Mouse (Mus musculus) adrenal gland, adult (tissue): ENCODE measurements at regions not wholly inside any gene's neighbourhood (a gene's known extent, or its start where the extent isn't known, plus 50 kb on each side); places are given as distances from the start of the nearest gene placed in this dataset.

Experiments
- DNase-seq, 2 experiments: peaks; one replicate each; pipeline ENCODE4 v3.0.0; 2022 to 2023; ENCODE audit warnings: low spot score in 1 of 2; ENCODE audit not compliant: inconsistent age in 2 of 2

DNA sequence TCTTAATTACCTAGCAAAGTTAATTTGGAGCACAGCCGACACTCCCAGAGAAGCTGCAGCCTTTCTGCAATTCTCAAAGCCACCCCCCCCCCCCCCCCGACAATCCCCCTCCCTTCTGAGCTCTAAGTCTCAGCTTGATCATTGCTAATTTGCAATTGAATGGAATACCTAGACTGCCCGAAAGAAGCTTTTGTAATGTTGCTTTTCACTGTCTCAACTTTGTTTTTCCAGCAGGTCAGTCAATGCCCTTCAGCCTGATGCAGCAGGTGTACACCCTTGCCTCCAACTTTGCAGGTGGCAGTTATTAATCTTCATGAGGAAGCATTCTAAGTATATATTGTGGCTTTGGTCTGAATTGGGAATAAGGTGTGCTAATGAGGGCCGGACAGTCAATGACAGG lies 1006.6 kb upstream of the Gm8797 start:
- no peak for DNase-seq

DNA sequence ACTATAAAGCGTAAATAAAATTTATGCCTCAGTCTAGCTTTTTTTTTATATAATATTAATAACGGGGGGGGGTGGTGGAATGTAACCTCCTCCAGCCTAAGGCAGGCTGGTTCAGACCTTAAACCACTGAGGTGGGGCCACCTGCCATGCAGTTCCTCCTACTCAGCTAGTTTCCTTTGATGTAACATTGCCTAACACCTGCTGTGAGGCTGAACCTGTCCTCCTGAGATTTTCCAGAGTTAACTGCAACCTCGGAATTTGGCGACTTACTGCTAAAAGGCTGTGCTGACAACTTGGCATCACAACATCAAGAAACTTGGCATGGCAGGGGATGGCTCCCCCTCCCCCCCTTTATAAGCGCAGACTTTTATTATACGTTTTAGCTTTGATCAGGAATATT lies 1006.0 kb upstream of the Gm8797 start:
- DNase-seq, result no peak

DNA sequence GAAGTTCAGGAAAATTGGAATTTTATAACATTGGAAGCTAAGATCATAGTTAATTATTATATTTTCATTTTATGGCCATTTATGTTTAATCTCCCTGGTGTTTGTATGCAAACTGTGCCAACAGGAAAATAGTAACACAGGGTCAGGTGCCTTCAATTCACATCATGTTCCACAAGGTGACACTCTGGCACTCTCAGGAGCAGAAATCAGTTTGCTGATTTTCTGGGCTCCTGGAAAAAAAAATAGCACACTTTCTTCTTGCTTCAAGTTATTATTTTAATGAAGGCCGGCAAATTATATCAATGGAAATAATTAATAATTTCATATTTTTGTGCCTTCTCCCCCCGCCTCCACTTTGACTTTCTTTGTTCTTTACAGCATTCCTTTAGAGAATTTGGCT lies 994.5 kb upstream of the Gm8797 start:
- DNase-seq, result no peak

DNA sequence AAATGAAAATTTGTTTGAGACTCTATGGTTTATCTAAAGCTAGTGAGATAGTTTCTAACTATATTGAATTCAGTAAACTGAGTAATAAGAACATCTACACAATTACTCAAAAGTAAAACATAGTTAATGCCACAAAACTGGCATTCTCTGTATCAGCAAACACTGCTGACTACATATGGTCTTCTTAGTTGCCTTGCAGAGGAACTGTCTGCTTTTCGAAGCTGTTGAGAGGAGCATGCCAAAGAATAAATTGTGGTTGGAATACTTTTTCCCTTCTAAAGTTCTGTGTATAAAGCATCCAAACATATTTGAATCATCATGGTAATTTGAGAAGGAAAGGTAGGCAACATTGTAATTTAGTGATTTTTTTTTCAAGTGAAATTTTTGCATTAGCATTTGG lies 993.5 kb upstream of the Gm8797 start:
- no peak for DNase-seq

DNA sequence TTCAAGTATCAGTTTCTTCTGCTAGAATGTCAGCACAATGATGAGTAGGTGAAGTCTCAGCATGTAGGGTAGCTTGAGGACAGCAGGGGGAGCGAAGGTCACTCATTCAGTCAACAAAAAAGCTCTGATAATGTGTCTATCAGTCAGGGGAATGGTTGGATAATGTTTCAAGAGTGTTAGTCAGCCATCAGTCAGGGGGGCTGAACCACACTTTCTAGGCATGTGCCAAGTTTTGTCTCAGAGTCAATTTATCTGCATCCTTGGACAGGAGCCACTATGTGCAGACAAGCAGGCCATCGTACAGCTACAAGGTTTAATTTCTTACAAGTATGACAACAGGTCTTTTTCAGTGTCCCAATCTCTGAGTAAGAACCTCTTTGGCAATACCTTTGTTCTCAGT lies 987.5 kb upstream of the Gm8797 start:
- DNase-seq, result peak; percentile 8 to 66

DNA sequence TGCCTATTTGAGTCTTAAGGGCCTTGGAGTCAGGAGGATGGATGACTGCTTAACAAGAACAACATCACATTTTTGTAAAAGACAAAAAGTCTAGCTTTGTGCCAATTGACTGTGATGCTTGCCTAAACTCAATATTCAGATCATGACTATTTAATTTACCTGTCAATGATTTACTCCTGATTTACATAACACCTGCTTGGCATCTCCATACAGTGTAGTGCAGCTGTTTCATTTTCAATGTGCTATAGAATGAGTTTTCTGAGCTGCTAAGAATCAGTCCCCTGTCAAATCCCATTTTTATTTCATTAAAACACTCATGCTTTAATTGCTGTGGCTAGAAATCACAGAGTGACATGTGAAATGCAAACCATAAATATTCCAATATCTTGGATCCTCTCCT lies 974.0 kb upstream of the Gm8797 start:
- no peak for DNase-seq

DNA sequence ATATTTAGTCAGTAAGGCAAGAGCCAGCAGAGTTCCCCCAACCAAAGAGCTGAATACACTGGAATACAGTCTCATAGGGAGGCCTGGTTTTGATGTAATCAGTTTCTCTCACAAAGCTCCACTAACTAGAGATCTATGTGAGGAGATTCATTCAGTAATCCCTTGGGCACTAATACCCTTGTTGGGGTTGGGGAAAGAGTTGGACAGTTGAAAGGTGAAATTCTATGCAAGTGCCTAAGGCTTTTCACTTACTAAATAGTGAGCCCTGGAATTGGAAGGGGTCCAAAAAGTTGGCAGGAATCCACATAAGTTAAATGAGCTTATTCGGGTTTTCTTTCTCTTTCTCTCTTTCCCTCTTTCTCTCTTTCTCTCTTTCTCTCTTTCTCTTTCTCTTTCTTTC lies 965.4 kb upstream of the Gm8797 start:
- no peak for DNase-seq

DNA sequence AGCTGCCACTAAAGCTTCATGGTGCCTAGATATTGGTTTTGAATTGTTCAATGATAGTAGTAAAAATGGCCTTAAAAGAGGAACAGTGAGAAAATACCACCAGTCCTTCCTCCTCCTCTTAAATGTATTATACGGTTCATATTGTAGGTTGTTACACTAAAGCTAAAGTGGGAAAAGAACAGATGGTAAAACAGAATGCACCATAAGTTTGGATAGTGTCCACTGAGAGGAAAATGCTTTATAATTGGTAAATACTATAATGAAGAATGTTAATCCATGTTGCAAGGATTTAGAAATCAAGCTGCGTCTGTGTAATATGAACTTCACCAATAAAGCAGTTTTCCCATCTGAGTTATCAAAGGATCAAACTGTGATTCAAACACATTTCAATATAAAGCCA lies 957.5 kb upstream of the Gm8797 start:
- DNase-seq, result no peak

DNA sequence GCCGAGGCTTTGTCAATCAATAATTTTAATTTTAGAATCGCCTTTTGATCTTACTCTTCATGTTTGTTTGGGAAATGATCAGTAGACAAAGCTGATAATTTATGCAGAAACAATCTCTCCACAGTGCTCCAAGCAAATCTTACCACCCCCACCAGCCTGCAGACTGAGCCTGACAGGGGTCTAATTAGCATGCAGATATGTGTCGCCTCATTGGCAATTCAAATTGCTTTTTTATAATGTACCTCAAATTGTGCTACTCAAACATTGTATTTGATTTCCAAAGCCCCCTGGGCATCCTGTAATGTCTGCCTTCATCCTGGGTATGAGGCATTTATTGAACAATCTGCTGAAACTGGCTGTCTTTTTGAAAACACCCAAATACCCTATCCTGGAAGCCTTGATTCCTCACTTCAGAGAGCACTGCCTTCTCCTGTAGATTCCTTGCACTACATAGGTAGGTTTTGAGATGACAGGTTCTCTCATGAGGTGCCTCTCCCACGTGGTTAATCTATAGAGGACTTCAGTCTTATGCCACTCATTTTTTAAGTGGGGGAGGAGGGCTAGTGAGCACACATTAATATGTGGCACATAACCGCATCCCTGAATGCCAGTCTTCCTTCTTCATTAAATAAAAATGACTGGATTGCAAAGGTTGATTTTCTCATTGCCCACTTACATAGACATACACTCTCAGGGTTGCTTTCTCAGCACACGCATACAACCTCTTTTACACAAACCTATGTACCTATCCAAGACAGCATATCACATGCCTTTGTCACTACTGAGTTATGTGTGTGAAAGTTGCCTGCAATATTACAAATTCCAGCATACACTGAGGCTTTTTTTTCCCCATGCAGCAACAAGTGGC lies 954.3 kb upstream of the Gm8797 start:
- no peak for DNase-seq

DNA sequence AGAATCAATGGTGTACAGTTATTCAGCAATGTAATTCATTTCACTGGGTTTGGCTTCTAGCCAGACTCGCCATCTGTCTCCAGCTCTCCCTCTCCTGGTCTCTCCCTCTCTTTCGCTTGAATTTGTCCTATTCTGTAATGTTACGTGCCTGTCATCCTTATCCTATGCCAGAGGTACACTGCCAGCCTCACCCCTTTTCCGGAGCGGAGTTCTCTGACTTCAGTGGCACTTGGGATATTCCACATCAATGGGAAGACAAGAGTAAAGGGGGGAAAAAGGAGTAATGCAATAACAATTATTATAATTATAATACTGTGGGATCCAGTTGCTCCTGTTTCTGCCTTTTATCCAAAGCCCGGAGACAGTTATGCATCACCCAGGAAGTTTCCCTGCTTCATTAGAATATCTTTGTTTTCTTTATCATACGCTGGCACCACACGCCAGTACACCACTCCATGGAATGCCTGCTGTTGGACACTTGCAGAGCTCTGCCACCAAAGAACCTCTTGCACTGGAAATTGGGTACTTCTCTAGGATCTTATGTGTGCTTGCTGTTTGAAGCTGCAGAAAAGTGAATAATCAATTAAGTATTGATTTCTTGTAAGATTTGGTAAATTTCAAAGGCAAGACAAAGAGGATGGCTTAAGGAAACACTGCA lies 953.6 kb upstream of the Gm8797 start:
- no peak for DNase-seq

DNA sequence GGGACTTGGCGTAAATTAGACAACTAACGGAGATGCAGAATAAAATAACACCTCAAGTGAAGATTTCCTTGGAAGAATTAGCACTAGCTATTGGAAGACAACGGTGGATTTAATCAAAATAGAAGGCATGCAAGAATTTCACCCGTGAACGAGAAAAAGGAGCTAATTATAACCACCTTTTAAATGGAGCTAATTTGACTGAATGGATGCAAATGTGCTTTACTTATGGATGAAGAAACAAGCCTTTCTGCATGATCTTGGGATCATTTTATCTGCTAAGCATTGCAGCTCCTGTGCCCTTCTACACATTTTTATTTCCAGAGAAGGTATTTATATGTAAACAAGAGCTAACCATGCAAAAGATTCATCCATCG lies 953.1 kb upstream of the Gm8797 start:
- DNase-seq, result no peak

DNA sequence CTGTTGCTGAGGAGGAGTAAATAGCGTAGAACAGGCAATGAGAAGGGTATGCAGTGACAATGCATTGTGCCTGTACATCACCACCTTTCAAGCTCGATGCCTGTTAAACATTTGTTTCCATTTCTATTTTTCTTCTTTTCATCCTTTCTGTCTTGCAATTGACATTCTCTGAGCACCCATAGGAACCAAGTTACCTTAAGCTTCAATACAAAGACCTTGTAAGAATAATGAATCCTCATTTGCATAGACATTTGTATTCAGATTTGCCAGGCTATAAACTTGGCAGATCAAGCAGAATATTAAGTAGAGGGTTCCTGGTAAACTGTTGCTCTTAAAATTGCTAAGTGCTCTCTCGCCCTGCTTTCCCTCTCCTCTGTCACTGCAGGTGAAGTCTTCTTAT lies 952.2 kb upstream of the Gm8797 start:
- no peak for DNase-seq

DNA sequence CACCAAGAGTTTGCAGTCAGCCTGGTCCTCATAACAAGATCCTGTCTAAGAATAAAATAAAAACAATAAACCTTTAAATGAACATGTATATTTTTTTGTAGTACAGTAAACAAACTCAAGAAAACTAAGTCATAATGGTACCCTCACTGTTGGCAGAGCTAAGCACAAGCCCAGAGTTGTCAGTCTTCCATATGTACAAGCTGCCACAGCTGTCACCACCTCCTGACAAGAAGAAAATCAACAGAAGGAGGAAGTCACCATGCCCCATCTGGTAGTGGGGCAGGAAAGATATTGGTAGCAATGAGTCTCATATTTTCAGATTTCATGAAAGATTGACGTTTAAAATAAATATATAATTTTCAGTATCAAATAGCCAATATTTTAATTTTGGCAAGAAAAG lies 916.1 kb upstream of the Gm8797 start:
- DNase-seq, result no peak

DNA sequence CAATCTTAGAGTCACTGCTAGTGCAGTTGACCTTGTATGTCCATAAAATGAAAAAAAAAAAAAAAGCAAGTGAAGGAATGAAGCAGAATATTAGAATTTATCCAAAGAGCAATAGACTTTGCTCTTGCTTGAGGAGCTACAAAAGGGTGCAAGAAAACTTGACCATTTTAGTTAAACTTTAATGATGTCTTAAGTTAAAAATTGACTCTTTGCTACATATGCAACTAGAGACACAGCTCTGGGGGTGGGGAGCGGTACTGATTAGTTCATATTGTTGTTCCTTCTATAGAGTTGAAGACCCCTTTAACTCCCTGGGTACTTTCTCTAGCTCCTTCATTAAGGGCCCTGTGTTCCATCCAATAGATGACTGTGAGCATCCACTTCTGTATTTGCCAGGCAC lies 915.0 kb upstream of the Gm8797 start:
- no peak for DNase-seq

DNA sequence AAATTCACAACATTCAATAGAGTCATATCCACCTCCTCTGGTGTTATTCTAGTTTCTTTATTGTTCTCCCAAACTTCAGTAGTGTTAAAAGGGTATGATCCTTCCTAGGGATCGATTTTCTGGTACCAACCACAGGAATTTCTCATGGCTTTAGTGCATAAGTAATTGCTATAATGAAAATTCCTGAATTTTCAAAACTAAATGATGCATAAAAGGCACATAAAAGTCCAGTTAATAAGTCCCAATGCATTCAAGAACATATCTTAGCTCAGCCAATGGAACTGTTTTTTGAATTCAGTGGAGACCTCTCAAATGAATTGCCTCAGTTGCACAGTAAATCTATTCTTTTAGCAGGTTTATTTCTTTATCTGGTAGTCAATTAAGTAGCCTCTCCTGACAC lies 913.7 kb upstream of the Gm8797 start:
- DNase-seq, result no peak

DNA sequence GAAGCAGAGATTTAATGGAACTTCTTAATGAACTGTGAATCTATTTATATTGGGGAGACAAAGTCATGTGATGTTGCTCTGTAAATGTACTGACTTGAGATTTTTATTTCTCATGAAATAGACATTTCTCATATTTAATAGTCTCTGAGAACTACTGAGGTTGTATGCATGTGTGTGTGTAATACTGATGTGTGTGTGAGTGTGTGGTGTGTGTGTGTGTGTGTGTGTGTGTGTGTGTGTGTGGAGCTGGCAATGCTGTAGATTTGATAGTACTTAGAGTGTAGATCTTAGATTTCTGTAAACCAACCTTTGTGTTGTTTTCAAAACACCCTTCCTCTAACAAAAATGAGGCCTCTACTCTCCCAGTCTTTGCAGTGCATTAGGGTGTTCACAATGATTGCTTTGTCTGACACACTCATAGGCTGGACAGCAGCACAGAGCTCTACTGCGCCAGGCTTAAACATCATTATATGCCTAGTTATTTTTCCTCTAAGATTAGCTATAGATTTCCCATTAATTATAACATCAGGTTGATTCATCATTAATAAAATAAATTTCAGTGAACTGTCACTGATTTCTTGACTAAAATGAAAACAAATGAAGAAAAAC lies 895.5 kb upstream of the Gm8797 start:
- DNase-seq, result no peak

DNA sequence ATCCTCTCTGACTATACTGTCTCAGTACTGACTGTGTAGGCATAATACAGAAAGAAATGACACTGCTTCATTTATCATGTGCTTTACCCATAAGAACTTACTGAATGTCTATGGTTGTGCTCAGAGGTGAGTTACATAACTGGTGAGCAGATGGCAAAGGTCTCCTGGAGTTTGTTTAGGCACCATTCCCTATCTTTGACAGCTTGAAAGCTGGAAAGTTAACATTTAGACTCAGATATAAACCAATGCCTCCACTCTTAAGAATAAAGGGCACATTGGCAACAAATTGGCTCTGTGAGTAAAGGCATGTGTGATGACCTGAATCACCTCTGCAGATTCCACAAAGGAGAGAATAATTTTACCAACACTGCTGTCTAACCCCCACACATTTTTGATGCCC lies 894.0 kb upstream of the Gm8797 start:
- DNase-seq, result no peak

DNA sequence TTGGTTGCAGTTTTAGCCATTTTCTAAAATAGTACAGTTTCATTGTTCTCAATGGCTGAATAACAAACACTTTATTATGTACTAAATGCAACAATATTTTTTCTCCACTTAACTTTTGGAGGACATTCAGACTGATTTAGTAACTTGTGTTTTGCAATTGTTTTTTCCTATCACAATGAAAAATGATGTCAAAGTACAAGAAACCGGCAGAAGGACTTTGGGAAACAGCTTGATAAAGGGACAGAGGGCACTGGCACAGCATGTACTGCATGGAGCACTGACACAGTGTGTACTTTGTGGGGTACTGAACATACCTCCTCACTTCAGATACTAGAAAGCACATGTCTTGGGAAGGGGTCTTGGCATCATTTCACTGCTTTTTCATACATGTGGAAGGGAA lies 884.4 kb upstream of the Gm8797 start:
- peak; percentile 15 to 43 for DNase-seq

DNA sequence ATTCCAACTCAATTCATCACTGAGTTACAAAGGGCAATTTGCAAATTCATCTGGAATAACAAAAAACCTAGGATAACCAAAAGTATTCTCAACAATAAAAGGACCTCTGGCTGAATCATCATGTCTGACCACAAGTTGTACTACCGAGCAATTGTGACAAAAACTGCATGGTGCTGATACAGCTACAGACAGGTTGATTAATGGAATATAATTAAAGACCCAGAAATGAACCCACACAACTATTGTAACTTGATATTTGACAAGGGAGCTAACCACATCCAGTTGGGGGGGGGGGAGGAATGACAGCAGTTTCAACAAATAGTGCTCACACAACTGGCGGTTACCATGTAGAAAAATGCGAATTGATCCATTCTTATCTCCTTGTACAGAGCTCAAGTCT lies 864.7 kb upstream of the Gm8797 start:
- DNase-seq, result no peak

DNA sequence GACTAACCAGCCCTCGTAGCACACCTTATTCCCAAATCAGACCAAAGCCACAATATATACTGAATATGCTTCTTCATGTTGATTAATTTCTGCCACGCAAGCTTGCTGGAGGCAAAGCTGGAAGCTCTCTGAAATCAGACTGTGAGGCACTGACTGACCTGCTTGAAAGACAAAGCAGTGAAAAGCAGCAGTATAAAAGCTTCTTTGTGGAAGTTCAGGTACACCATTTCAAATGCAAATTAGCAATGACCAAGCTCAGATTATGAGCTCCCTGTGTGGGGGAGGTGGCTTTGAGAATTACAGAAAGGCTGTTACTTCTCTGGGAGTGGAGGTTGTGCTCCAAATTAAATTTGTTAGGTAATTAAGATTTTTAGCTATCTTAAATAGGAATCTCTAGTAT lies 857.5 kb upstream of the Gm8797 start:
- DNase-seq, result no peak

DNA sequence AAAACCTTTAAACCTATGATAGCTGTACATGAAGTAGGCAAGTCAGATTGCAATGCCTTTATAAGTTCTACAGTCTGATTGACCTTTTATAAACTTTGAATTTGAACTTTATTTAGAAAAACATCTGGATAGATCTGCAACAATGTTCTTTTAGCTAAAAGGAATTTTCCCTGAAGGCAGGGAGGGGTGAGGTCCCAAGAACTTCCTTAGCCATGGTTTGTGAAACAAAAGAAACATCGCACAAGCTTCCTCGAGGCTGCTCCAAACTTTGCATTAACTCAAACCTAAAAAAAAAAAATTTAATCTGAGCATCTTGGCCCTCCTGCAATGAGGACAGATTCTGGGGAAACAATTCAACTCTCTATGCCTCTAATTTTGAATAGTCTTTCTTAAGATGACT lies 854.8 kb upstream of the Gm8797 start:
- no peak for DNase-seq

DNA sequence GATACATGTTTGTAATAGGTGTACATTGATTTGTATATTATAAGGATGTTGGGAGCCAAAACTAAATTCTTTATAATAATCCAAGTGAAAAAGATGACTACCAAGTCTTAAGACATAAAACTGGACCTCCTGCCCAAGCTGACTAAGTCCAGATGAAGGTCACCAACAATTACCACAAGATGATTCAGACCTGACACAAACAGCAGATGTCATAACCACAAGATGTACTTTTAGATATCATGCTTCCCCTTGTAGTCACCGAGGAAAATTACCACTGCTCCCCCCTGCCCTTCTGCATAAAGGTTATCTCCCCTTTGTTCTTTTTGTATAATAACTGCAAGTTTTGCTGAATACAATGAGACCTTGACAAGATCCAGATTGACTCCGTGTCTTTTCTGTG lies 843.0 kb upstream of the Gm8797 start:
- DNase-seq, result peak; percentile 28 to 59
